Mouse (Mus musculus): ENCODE results near the gene Fbln7. TPM values are rescaled to one million over a fixed set of nuclear protein-coding genes. Genes with fewer than 3 reads are reported as not detected.
A peak's percentile ranks its signal among the peaks of the same experiment; 100 is the strongest.

Gene Fbln7
- 1 to 10 TPM in 1 of 2 experiments, under 1 TPM in 1; 0.61 to 1.0 TPM for total RNA-seq (2021)
- long read RNA-seq, experiment 1, partial matches to known transcripts: 0 of 2 reads
- long read RNA-seq, experiment 1, other reads (novel, unspliced or antisense): 0 of 2 reads
- long read RNA-seq, experiment 2, partial matches to known transcripts: 0 of 2 reads
- long read RNA-seq, experiment 2, other reads (novel, unspliced or antisense): 0 of 2 reads

DNA sequence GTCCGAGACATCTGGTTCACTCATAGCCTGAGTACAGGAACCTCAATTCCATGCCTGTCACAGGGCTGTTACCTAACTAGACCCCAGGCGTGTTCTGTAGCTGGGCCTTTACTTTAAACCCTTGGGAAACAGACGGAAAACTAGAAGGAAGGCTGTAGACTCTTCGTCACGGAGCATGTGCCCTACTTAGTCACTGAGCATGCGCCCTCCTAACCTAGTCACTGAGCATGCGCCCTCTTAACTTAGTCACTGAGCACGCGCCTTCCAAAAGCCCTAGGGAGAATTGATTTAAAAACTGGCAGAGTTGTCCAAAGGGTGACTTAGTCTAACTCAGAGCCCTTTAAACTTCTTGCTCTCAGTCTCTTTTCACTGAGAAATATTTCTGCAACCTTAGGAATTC is at the start of gene Fbln7:
Gene Fbln7, plus strand, starts transcription at position 346 of the 400 bp plus-strand sequence.
- DNase-seq (ENCODE audit: low spot score in 2 of 2): no peak
- peak within 1 kb of the TSS; percentile 53 for H3K4me3 ChIP-seq
- no peak for TF ChIP-seq CTCF (conservative IDR thresholded peaks at IDR 0.05)
- H3K27ac ChIP-seq: no peak within 1 kb of the TSS

DNA sequence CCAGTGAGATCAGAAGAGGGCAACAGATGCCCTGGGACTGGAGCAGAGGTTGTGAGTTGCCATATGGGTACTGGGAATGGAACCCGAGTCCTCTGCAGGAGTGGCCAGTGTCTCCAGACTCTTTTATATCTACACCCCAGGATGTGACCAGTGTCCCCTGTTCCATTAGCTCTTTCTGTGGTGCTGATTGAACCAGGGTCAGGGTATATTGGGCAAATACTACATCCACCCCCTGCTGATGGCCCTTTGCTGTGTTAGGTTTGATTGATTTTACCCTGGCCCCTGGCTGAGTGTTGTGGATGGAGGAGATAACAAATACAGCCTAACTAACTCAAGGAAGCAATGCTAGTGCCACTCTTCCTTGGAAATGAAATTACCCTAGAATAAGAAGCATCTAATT is 46.5 kb upstream of the Fbln7 start:
- Histone ChIP-seq H3K27ac (no peak overlapping the region), H3K4me3 (no peak overlapping the region)
- TF ChIP-seq CTCF (conservative IDR thresholded peaks at IDR 0.05): no peak
- DNase-seq (ENCODE audit: low spot score in 2 of 2): no peak

DNA sequence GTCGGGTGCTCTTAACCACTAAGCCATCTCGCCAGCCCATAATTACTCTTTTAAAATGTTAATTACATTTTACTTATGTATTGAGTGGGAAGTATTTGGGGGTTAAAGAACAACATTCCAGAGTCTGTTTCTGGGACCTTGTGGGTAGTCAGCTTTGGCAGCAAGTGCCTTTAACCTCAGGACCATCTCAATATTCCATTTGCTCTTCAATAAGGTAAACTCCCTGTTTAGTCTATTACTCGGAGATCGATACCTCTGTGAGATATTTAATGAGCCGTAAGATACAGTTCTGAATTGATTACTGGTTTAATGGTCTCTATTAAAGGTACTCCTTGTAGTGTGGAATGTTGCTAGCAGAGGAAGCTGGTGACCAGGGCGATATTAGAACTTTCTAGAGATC is 45.9 kb upstream of the Fbln7 start:
- no peak for TF ChIP-seq CTCF (conservative IDR thresholded peaks at IDR 0.05)
- no peak for DNase-seq (ENCODE audit: low spot score in 2 of 2)
- Histone ChIP-seq H3K4me3 (peak overlapping the region; percentile 93), H3K27ac (peak overlapping the region; percentile 85)

DNA sequence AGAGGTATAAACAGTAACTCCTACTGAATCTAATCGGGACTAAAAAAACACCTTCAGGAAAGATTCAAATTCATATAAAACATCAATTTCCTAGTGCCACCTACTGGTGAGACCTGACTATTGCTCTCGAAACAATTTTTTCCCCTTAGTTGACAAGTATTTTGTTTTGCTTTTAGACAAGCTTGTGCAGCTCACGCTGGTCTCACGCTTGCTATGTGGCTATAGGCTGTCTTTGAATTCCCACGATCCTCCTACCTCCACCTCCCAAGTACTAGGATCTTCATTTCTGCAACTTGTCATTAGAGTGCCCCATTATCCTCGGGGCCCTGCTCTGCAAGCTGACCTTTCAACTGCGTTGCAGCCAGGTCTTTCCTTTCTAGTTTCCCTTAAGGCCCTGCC is 45.4 kb upstream of the Fbln7 start:
- H3K27ac ChIP-seq: peak overlapping the region; percentile 85
- TF ChIP-seq CTCF (conservative IDR thresholded peaks at IDR 0.05): peak; percentile 96
- DNase-seq (ENCODE audit: low spot score in 2 of 2): peak; percentile 65 to 74
- peak overlapping the region; percentile 93 for H3K4me3 ChIP-seq

DNA sequence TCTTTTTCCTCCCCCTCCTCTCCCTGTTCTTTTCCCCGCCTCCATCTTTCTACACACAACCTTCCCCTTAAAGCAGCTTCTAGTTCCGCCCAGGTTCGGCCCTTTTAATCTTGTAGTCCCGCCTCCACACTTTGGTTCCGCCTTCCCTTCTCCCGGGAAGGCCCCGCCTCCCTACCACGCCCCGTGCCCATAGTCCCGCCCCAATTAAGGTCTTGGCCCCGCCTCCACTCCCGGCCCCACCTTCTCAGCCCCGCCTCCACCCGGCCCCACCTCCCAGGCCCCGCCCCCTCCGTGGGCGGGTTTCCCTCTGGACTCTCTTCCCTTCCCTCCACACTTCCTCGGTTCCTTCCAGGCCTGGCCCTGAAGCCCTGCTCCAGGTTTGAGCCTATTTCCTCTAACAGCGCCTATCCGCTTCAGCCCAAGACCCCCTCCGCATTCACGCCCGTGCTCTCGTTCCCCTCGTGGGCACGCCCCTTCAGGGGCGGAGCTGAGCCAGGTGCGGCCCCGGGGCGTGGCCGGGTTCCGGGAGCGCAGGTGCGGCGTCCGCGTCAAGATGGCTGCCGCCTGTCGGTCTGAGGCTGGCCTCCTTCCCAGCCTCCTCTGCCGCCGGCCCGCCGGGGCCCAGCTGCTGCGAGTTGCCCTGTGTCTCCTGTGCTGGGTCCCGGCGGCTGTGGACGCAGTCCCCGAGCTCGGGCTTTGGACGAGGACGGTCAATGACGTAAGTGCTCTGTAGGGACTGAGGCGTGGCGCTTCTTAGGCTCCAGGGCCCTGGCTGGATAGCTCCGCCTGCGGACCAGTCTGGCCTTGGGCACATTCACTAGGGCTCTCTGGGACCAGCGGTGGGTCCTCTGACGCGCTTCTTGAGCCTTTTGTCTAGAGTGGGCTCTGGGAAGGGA is 44.7 kb upstream of the Fbln7 start, which contains the start of gene Tmem87b:
Gene Tmem87b, plus strand, starts transcription at position 333 of the 896 bp plus-strand sequence.
- Histone ChIP-seq H3K27ac (peak within 1 kb of the TSS; percentile 92), H3K4me3 (peak within 1 kb of the TSS; percentile 93)
- peak; percentile 96 to 98 for DNase-seq (ENCODE audit: low spot score in 2 of 2)
- peak; percentile 1; the same call in 1 of the 2 replicates for TF ChIP-seq CTCF (conservative IDR thresholded peaks at IDR 0.05)

DNA sequence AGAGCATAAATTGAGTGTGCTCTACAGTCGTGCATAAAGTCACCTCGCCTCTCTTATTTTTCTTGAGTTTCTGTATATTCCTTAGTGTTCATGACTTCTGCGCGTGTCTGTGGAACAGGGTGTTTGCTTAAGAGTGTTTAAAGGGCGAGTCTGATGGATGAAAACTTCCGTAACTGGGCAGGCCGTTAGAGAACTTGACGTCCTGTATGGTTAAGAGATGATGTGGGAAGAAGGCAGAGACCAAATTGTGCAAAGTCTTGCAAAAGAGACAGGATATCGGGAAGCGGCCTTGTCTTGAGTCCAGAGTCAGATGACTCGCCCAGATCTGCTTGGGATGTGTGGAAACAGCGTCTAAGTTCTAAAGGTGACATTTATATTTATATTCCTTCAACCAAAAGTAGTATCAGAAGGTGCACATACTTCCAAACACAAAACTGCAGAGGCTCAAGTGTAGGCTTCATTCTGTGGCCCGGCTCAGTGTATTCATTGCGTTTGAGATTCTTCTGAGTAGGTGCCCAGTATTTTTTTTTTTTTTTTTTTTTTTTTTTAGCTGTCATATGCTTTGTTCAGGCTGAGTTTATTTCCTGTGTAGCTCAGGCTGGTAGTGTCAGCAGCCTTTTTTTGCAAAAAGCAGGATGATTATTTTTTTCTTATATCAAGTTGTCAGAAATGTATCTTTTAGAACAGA is 43.7 kb upstream of the Fbln7 start:
- no peak for TF ChIP-seq CTCF (conservative IDR thresholded peaks at IDR 0.05)
- DNase-seq (ENCODE audit: low spot score in 2 of 2): no peak

DNA sequence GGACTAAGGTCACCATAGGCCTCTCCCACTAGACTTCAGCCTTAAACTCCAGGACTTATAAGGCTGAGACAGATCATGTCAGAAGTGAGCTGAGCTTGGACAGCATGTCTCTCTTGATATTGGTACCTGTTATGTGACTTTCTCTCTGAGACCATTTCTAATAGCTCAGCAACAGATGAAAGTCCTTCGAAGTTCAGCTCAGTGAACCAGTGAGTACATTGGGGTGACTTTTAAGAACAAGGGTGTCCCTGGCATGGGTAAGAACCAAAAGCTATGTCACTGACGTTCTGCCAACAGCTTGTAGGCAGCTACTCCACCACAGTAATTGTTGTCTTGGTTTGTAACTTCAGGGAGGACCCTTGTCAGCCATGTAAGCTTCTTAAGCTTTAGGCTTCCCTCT is 42.1 kb upstream of the Fbln7 start:
- no peak for TF ChIP-seq CTCF (conservative IDR thresholded peaks at IDR 0.05)
- DNase-seq (ENCODE audit: low spot score in 2 of 2): no peak
- no peak overlapping the region for H3K27ac ChIP-seq
- no peak overlapping the region for H3K4me3 ChIP-seq

More for the DNA sequence above, 43.7 kb upstream of the Fbln7 start:
- Histone ChIP-seq H3K27ac (peak overlapping the region; percentile 92), H3K4me3 (peak overlapping the region; percentile 93)

DNA sequence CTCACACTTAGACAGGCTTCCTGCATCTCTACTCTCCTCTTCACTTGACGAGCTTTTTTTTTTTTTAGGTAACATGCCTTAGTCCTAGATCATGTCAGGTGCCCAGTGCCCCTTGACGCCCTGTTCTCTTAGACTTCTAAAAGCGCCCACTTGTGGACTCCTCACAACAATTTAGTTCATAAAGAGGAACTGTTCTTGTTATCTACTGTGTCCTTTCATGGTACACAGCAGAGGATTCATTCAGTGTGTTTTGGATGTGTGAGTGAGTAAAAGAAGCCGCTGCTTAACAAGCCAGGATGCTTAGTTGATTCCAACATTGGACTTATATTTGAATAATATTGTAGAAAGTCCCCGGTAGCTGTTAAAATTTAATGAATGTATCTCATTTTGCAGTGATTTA is 38.9 kb upstream of the Fbln7 start:
- no peak for DNase-seq (ENCODE audit: low spot score in 2 of 2)
- TF ChIP-seq CTCF (conservative IDR thresholded peaks at IDR 0.05): no peak
- no peak overlapping the region for H3K27ac ChIP-seq
- H3K4me3 ChIP-seq: no peak overlapping the region

DNA sequence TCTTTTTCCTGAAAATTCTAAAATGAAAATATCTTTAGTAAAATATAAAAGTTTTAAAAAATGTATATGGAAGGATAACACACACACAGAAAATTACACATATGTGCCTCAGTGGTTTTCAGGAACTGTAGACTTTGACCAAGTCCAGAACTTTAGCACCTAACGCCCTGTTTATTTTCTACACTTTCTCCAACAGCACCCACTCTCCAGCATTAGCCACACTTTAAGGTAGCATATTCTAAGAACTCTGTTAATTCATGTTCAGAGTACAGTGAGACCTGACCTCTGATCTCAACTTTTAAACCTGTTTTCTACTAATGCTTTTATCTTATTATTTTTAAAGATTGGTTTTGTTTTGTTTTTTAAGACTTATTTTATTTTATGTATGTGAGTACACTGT is 35.0 kb upstream of the Fbln7 start:
- DNase-seq (ENCODE audit: low spot score in 2 of 2): no peak
- no peak overlapping the region for H3K4me3 ChIP-seq
- TF ChIP-seq CTCF (conservative IDR thresholded peaks at IDR 0.05): no peak
- no peak overlapping the region for H3K27ac ChIP-seq

DNA sequence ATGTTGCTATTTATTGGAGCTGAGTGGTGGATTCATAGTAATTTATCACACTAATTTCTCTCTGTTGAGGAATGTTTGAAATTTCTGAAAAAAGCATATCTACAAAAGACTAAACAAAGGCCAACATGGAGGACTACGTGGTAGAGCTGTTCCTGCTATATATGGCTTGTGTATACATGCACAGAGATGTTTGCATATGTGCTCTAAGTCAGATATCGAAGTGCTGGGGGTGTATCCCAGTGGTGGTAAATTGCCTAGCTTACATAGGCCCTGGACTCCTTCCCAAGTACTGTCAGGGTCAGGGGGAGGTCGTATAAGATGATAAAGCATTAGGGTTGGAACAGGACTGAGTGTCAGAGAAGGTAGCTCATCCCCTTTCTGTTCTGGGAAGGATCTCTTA is 30.2 kb upstream of the Fbln7 start:
- no peak overlapping the region for H3K27ac ChIP-seq
- H3K4me3 ChIP-seq: no peak overlapping the region
- no peak for TF ChIP-seq CTCF (conservative IDR thresholded peaks at IDR 0.05)
- DNase-seq (ENCODE audit: low spot score in 2 of 2): no peak

DNA sequence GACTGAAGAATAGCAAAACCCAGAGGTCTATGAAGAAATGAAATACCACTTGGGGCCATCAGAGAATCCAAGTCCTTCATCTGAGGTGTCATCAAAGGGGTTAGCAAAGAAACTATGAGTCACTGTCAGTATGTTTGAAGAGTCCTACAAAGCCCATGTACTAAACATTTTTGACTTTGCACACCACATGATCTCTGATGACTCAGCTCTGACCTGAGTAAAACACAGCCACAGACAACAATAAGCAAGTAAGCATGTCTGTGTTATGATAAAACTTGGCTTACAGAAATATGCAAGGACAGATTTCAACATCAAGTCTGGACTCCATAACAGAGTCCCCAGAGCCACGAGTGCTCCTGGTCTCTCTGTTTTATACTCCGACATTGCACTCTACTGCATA is 29.7 kb upstream of the Fbln7 start:
- Histone ChIP-seq H3K27ac (no peak overlapping the region), H3K4me3 (no peak overlapping the region)
- TF ChIP-seq CTCF (conservative IDR thresholded peaks at IDR 0.05): no peak
- DNase-seq (ENCODE audit: low spot score in 2 of 2): no peak

DNA sequence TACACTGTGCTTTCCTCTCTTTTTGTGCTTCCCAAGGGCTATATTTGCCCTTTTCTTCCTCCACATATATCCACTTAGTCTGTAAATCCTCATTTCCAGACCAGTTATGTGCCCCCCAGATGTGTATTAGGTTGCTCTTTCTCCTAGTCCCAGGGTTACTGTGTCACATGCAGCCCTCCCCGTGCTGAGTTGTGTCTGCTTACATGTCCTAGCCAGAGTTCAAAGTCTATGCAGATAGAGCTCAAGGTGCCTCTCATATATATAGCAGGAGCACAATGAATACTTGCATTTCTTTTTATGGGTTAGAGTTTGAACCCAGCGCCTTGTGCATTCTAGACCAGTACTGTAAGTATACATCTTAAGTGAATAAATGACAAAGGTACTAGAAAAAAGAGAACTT is 29.3 kb upstream of the Fbln7 start:
- no peak overlapping the region for H3K27ac ChIP-seq
- no peak overlapping the region for H3K4me3 ChIP-seq
- no peak for TF ChIP-seq CTCF (conservative IDR thresholded peaks at IDR 0.05)
- no peak for DNase-seq (ENCODE audit: low spot score in 2 of 2)

DNA sequence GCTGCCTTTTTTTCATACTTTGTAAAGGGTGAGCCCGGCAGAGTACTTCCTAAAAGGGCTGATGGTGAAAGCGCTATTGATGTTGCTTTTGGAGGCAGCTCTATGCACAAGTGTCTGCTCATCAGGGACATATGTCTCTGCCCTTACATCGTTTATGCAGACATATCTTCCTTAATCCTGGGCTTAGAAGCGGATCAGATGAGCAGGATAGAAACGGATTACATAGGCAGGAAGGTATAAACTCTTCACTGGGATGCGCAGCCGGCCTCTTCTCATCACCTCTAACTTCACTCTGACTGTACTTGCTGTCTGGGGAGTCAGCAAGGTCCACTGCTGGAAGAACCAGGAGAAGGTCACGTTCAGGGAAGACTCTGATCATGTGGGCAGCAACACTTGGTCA is 25.2 kb upstream of the Fbln7 start:
- no peak overlapping the region for H3K27ac ChIP-seq
- H3K4me3 ChIP-seq: no peak overlapping the region
- no peak for TF ChIP-seq CTCF (conservative IDR thresholded peaks at IDR 0.05)
- DNase-seq (ENCODE audit: low spot score in 2 of 2): no peak

Data from layer of hippocampus, adult 2 months (tissue).